ENCODE assay signal across 8 mouse cellular contexts in genomic region chr16:57092460-57092859, GRCm38 (mm10). TPM values are rescaled to one million over a fixed set of nuclear protein-coding genes. Genes with fewer than 3 reads are reported as not detected.
DNase-seq lines count a peak whose midpoint lies in the region; TF ChIP-seq lines count a peak whose summit lies in the region.

No protein-coding gene starts in this region.

- no peak overlapping the region for H3K4me3 ChIP-seq in gastrocnemius, adult 2 months

- peak; percentile 25 for DNase-seq in gastrocnemius, adult 2 months
- DNase-seq in gastrocnemius, postnatal 36 days = no peak
- DNase-seq in NIH3T3 (ENCODE audit: low read depth) = peak; percentile 76
- peak; percentile 10 to 22 for DNase-seq in cerebellum, postnatal 36 days
- DNase-seq in heart, postnatal 36 days = peak; percentile 18 to 37
- DNase-seq in kidney, postnatal 25 days = peak; percentile 41 to 46
- DNase-seq in lung, postnatal 10 days = peak; percentile 47
- DNase-seq in right cerebral cortex, adult 2 months (ENCODE audit: low spot score in 2 of 2) = peak; percentile 68 to 73

- peak; percentile 69 for TF ChIP-seq CTCF in gastrocnemius, adult 2 months (IDR thresholded peaks at IDR 0.05)

- intact Hi-C loops in gastrocnemius, adult 2 months (cut with DNase I) = loop anchor here (10.0 kb wide), 1 partner anchor 318 kb away; no protein-coding TSS in a partner anchor
- intact Hi-C loops in gastrocnemius, postnatal 36 days (cut with DNase I) = loop anchor here (10.0 kb wide), 1 partner anchor 318 kb away; no protein-coding TSS in a partner anchor
- intact Hi-C loops in heart, postnatal 36 days (cut with DNase I) = loop anchor here (2.0 to 5.0 kb wide), 2 partner anchors 170 to 322 kb away; no protein-coding TSS in a partner anchor

- H3K27ac ChIP-seq in gastrocnemius, adult 2 months = no peak overlapping the region

RNA-seq across cellular contexts. Expression of gene Tmem45a2, which starts 21.3 kb away (rescaled TPM):
- not detected for total RNA-seq in gastrocnemius, adult 2 months (2021)
- total RNA-seq in gastrocnemius, postnatal 36 days (2021) = not detected
- not detected for total RNA-seq in heart, postnatal 36 days (2021)

RNA-seq across cellular contexts. Expression of gene Tomm70a, which starts 29.0 kb away (rescaled TPM):
- total RNA-seq in gastrocnemius, adult 2 months (2021) = 10 to 100 TPM; 31.6 to 37.4 TPM
- 10 to 100 TPM; 30.4 to 33.1 TPM for total RNA-seq in gastrocnemius, postnatal 36 days (2021)
- total RNA-seq in heart, postnatal 36 days (2021) = 10 to 100 TPM; 41.2 to 41.3 TPM

Comparison
In these comparisons a context has a peak if more than half of its experiments do, and no peak if none do; other contexts are left out.
1. DNase-seq: peak in gastrocnemius, adult 2 months (single experiment), NIH3T3 (single experiment), cerebellum, postnatal 36 days (2 of 2), heart, postnatal 36 days (2 of 2), kidney, postnatal 25 days (2 of 2), lung, postnatal 10 days (single experiment) and right cerebral cortex, adult 2 months (2 of 2); none in gastrocnemius, postnatal 36 days (0 of 2).